Mouse (Mus musculus): ENCODE results near the gene Kyat1.

GRCm38 (mm10) chr2:30237199-30237880 lies 31.7 kb upstream of the Kyat1 start, which contains the start of gene Lrrc8a:
- TF ChIP-seq CTCF (IDR thresholded peaks at IDR 0.05; ENCODE audit: extremely low read depth, insufficient read depth, insufficient read length, insufficient replicate concordance), result peak; percentile 20; the same call in 1 of the 2 replicates
- TF ChIP-seq POLR2A (IDR thresholded peaks at IDR 0.05; ENCODE audit: low read depth, low read length), result peak; percentile 9
